Mouse (Mus musculus) c-Kit-positive CD71-negative TER-119-negative erythroid progenitor cells, embryonic 14.5 days (primary cell): Measurements from ENCODE around the gene Samd3.

Experiments used
- DNase-seq: peaks from one replicate; pipeline ENCODE4 v3.0.0-alpha.2; 2013; ENCODE audit warnings: low read depth

Gene Samd3

DNA sequence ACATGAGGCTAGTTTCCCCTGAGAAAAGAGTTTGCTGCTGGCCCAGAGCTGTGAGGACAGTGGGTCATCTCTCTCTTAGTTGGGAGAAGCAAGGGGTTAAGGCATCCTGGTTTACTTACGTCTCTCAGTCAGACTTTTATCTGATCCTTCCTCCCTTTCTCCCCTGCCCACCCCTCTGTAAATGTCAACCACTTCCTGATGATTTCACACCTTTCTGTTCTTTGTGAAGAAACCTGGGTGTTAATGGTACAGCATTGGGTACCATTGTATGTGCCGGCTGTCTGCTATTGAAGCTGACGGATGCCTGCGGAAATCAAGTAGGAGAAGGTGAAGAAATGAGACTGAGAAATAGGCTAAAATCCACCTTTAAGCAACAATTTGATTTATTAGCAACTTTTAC, at the start of gene Samd3:
Gene Samd3 (plus strand): TSS at position 220 of the 400 bp plus-strand sequence.
- no peak for DNase-seq

DNA sequence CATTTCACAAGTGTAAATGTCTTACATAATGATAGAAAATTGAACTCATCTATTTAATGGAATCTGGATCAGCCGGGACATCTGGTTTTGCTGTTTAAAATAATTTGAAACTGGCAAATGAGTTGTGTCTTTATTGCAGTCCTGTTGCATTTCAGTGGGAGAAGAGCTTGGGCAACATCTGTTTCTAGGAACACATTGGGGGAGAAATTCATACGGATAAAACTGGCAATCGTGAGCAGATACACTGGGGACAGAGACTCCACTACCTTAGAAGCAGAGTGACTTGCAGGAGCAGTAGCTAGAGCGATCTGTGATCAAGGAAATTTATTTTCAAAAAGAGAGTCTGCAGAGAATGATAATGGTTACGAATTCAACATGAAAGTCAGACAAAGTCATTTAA, 44.2 kb upstream of the Samd3 start:
- no peak for DNase-seq

- no peak for DNase-seq
Measured at GRCm38 (mm10) chr10:26190811-26191210, 38.7 kb upstream of the Samd3 start.

DNA sequence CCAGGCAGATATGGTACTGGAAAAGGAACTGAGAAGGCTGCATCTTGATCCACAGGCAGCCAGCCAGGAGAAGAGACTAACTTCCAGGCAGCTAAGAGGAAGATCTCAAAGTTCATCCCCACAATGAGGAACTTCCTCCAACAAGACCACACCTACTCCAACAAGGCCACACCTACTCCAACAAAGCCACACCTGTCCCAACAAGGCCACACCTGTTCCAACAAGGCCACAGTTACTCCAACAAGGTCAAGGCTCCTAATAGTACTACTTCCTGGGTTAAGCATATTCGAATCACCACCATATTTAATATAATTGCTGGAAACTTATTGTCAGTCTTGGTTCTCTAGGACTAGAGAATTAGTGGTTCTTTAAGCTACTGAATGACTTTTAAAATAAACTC, 34.6 kb upstream of the Samd3 start:
- no peak for DNase-seq

GRCm38 (mm10) chr10:26202708-26203368, 26.7 kb upstream of the Samd3 start:
- DNase-seq, result no peak

GRCm38 (mm10) chr10:26220729-26221128, 8.8 kb upstream of the Samd3 start:
- no peak for DNase-seq

DNA sequence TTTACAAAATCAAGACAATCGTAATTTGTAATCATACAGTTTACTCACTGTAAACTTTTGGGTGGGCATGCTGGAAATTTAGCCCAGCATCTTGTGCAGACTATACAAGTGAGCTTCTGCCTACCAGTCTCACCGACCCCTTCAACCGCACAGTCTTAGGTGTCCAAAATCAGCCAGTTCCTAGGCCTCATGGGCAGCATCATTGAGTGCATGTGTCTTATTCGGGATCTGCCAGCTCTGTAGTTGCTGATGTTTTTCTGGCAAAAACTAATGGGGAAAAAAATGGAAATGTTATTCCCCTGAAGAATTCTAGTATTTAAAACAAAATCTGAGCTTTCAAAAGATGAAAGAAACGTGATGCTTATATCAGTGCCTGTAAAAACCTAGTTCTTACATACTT, 3.3 kb upstream of the Samd3 start:
- DNase-seq, result no peak

DNA sequence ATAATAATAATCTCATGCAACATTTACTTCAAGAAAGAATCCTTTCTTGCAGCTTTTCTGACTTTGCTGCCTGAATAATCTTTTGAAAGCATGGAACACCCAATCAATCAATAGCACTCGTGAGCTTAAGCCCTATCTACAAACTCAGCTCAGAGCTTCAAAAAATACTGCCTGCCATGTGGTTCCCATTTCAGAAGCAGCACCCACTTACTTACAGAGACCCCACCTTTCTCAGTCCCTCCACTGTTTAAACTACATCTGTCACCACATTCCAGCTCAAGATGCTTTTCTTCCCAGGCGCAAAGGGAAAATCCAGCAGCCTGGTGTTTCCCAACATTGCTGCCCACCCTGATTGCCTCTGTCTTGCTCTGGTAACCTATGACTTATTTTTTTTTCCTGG, 2.8 kb upstream of the Samd3 start:
- no peak for DNase-seq

DNA sequence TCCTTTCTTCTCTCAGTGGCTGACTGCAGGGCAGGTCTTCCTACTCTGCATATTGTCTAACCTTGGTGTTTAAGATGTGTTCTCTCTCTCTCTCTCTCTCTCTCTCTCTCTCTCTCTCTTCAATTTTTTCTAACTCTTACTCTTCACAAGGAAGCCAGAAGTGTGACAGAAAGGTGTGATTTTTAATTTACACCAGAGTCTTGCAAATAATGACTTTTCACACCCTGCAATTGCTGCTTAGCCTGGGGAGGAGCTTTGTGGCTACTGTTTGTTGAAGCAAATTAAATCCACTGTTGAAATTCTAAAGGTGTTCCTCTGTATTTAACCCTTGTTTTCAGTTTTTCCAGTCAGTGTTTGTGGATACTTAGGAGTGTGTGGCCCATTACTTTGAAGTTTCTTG, 1.3 kb upstream of the Samd3 start:
- DNase-seq, result no peak

DNA sequence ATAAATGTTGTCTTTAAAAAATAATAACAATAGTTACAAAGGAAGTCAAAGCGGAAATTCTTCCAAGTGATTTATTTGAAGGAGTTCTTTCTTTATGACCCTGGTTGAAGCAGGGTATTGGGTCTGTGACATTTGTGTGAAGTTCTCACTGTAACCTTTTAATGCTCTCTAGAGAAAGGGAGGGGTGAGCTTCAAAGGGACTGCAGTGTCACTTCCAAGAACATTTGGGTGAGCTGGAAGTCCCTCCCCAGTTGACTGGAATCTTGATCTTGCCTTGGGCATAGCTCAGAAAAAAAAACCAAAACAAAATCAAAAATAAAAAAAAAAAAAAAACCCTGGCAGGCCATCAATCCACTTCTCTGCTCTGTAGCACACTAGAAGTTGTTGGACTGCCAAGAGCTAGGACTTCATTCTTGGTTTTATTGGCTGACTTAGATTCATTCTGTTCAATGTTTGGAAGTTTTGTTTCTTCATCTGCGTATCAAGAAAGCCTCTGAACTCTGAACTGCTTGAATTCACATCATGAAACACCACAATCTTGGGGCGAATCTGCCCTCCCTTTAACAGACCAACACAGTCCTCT, 2.7 kb downstream of the Samd3 start:
- no peak for DNase-seq

DNA sequence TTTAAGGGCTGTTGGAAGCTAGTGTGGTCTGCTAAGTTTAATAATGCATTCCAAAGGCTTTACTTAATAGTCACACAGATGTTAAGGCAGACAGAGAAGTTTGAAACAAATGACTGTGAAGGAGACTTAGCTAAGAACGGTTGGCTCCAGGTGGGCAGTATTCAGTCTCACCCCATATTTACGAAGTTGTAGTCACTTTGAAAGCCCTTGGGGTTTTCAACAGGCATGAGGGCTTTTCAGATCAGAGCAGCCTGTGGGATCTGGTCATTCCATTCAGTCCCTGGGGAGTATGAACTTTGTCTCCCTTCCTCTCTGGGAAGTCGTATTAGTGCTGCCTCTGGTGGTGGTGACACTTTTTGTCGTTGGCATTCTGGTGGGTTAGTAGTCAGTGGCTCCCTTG, 9.1 kb downstream of the Samd3 start:
- no peak for DNase-seq

DNA sequence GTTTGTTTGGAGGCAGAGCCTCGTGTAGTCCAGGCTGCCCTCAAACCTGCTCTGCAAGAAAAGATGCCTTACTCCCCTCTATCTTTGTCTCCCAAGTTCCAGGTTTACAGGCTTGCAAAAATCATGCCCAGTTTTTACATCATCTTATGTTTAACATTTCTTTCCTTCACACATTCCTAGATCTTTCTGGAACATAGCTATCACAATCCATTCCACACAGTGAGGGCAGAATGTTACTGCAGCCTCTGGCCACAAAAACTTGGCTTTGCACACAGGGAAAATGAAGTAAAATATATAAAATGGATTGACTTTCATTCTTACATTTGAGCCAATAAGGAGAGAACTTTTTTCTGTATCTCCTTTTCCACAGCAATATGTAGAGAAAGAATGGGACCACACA, 9.6 kb downstream of the Samd3 start:
- no peak for DNase-seq

DNA sequence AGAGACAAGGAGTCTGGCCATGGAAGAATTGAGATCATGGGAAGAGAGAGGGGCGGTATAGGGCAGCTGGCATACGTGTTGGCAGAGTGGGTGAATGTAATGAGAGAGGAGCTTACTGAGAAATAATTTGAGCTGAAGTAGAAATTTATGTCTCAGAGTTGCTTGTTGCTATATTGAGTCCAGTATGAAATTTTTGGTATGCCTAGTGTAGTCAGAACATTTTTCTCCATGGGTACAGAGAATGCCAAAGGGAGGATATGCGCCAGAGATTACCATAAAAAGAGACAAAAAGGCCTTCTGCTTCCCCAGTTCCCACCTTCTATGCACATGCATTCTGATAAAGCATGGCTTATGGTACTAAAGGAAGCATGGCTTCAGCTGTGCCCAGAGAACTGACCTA, 13.7 kb downstream of the Samd3 start:
- no peak for DNase-seq

DNA sequence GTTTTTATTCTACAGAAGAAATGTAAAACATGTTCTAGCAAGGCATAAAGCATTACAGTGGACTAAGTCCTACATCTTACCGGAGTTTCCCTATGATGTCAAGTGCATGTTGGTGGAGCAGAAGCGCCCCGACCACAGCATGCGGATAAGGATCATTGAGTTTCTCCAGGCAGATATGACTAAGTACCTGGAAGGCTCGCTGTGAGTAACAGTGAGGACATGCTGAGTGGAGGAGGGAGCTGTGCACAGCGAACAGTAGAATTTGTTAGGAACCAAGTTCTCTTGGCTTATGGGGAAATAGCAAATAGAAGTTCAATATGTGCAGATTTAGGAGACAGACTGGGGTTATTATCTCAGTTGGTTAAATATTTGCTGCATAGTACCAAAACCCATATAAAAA, 15.0 kb downstream of the Samd3 start:
- DNase-seq, result no peak

DNA sequence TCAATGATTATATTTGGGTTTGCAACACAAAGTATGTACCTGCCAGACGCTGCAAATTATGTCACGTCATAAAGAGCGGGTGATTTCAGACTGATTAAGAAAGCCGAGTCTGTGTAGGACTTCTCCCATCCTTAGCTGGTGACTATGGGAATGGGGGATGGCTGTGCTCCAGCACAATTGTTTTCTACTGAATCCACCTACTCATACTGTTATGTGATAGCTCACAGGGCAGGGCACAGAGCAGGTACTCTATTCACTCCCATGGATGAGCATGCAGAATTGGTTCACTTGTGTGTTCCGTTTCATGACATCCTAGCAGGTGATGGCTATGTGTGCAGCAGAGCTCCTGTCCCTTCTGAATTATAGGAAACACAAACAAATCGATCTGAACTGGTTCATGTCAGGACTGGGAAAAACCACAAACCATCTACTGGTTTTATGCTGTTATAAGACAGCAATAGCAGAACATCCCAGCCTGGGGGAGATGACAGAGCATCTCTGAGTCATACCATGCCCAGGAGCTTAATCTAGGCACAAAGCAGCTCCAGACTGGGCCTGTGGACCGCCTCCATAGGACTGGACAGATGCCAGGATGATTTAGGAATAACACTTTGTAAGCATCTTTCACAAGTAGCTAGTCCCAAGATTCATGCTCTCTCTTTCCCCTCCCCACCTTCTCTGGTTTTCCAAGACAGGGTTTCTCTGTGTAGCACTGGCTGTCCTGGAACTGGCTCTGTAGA, 20.1 kb downstream of the Samd3 start:
- DNase-seq, result no peak

DNA sequence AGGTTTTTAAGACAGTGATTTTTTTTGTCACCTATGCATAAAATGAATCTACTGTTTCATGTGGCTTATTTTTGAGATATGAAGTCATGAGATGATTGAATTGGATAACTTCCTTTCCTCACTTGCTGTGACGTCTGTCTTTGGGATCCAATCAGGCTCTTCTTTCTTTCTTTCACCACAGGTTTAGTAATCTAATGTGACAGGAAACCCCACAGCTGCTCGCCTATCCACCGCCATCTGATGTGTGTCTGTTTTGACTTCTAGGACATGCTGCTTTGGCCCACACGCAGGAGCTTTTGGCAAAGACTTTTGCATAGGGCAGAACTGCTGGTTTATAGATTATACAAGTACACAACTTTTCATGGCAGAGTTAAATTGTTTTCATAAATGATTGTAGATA, 30.4 kb downstream of the Samd3 start:
- no peak for DNase-seq

DNA sequence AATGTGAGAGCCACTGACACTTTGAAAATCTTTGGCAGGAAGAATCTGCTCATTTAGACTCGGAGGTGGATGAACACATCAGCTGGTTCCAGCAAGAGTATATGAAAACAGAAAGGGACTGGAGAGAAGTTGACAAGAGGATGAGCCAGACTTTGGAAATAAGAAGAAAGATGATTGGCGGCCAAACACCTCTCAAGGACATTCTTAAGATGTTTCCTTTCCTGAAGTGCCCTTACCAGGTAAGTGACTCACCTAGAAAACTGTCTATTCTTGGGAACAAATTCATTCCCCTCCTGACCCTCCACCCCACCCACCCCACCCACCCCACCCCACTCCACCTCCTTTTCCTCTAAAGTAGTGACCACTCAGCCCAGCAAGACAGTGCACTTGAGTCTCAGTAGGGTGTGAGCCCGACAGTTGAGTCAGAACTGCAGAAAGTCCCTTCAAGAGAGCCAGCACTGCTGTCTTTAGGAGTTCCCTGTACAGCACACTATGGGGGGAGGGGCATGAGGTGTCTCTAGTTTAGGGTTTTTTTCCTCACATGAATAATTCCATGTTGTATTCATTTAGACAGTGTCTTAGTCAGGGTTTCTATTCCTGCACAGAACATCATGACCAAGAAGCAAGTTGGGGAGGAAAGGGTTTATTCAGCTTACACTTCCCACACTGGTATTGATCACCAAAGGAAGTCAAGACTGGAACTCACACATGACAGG, 34.4 kb downstream of the Samd3 start:
- DNase-seq, result no peak

DNA sequence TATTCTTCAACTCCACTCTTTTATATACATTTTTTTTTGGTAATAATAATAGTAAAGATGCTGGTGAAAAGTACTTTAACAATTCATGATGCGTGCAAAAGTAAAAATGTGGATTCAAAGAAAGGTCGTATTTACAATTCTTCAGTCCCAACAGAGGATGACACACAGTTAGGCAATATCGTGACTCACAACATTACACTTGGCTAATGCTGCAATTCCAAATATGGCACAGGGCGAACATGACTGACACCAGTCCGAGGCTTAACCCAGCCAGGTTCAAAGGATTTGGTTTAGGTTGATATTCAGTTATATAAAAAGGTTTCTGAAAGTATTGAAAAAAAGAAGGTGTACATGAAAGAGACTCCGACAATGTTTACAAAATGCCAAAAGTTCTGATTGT, 45.9 kb downstream of the Samd3 start:
- no peak for DNase-seq

- DNase-seq, result no peak
Measured at GRCm38 (mm10) chr10:26280009-26280408, 50.5 kb downstream of the Samd3 start.

DNA sequence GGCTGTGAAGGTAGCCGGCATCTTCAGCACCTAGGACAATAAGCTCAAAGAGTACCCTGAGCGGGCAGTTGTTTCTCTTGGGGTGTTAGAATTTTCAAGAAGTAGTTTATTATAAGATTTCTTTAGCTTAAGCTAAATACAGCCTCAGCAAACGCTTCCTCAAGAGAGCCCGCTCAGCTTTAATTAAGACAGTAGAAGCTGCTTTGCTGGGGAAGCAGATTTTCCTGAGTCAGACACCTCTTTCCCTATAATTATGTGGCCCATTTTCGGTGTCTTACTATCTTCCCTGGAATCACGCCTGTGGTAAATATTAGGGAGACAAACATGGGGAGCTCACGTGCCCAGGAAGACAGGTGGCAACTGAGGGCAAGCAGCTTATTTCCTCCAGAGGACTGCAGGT, 57.6 kb downstream of the Samd3 start:
- no peak for DNase-seq

DNA sequence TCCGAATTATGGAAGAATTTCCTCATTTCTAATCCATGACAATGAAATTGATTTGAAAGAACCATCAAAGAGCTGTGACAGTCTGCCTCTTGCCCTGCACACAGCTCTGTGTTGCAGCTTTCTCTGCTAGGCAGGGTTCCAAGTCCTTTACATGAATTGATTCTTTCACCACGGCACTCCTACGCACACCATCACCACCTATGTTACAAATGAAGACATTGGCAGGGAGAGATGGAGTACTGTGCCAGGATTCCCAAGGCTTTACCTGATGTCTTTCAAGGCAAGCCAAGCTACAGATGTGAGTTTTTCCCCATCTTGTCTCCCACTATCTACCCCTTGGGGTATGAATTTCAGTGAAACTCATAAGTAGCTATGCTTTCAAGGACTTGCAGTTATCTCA, 67.7 kb downstream of the Samd3 start:
- no peak for DNase-seq

GRCm38 (mm10) chr10:26297626-26298025, 68.1 kb downstream of the Samd3 start:
- DNase-seq, result no peak

- no peak for DNase-seq
Measured at GRCm38 (mm10) chr10:26302336-26302735, 72.8 kb downstream of the Samd3 start.
